Mouse (Mus musculus) liver, postnatal 0 days (tissue): ENCODE data around the gene Nfatc3. TPM values are rescaled to one million over a fixed set of nuclear protein-coding genes. Genes with fewer than 3 reads are reported as not detected.

Experiments
- ATAC-seq: fragments of 200-750 bp; cut with Nextera tagmentation; 2 replicates; pipeline ENCODE4 v1.8.0; 2017; ENCODE audit warnings: mild to moderate bottlenecking, moderate library complexity
- DNase-seq: peaks from one replicate; pipeline ENCODE4 v3.0.0-alpha.2; 2016
- H3K27ac ChIP-seq: fragments of 300-500 bp; sonication (generic); 2 replicates; pipeline ENCODE4 v1.5.1; 2014; ENCODE audit warnings: antibody characterized with exemption, moderate library complexity, mild to moderate bottlenecking, low read depth
- H3K27me3 ChIP-seq: fragments of 300-500 bp; sonication (generic); 2 replicates; pipeline ENCODE4 v1.6.1; 2014; ENCODE audit warnings: low read length, control low read depth, mixed read lengths; ENCODE audit not compliant: insufficient read depth
- H3K36me3 ChIP-seq: fragments of 300-500 bp; sonication (generic); replicated peaks from 2 replicates; pipeline ENCODE4 v1.6.1; 2014; ENCODE audit warnings: mild to moderate bottlenecking, control low read depth, low read length, moderate library complexity, mixed read lengths; ENCODE audit not compliant: insufficient read depth
- H3K4me1 ChIP-seq: fragments of 300-500 bp; sonication (generic); 2 replicates; pipeline ENCODE4 v1.6.1; 2014; ENCODE audit warnings: antibody characterized with exemption, mild to moderate bottlenecking, control low read depth; ENCODE audit not compliant: insufficient read depth
- H3K4me2 ChIP-seq: fragments of 300-500 bp; sonication (generic); 2 replicates; pipeline ENCODE4 v1.6.1; 2014; ENCODE audit warnings: low read depth, mild to moderate bottlenecking, low read length, moderate library complexity, mixed read lengths
- H3K4me3 ChIP-seq: fragments of 300-500 bp; sonication (generic); 2 replicates; pipeline ENCODE4 v1.5.1; 2014; ENCODE audit warnings: low read depth, low read length
- H3K9ac ChIP-seq: fragments of 300-500 bp; sonication (generic); replicated peaks from 2 replicates; pipeline ENCODE4 v1.6.1; 2014; ENCODE audit warnings: mild to moderate bottlenecking, moderate library complexity
- H3K9me3 ChIP-seq: fragments of 300-500 bp; sonication (generic); 2 replicates; pipeline ENCODE4 v1.6.1; 2016; ENCODE audit warnings: mild to moderate bottlenecking, control low read depth, low read length, mixed read lengths
- CTCF ChIP-seq: sonication (generic); IDR thresholded peaks from 2 replicates; pipeline ENCODE4 v1.5.1; 2016; ENCODE audit warnings: antibody characterized with exemption, low read depth
- EP300 ChIP-seq: IDR thresholded peaks from 2 replicates; pipeline ENCODE4 v1.6.1; 2016; ENCODE audit warnings: antibody characterized with exemption, low read depth, mild to moderate bottlenecking
- WGBS: fragments of 180-500 bp; shearing (Covaris S2); extraction: QIAGEN DNeasy Blood & Tissue Kit; methylation state at CpG from one replicate; pipeline ENCODE4 v1.1.7; 2014; ENCODE audit not compliant: insufficient replicate concordance; 5-methylcytosine and 5-hydroxymethylcytosine counted together
- polyA plus RNA-seq: library from polyadenylated mRNA; unstranded; fragments of >200 nt; fragmentation: Nextera tagmentation; extraction: Ambion mirVana; gene quantifications from 2 replicates; pipeline ENCODE4 v1.2.1, GENCODE M21; 2015

The Nfatc3 gene
- polyA plus RNA-seq, 1 experiment from 2014 or later: 2.3 TPM

- no peaks in the 10 kb centered on the region for H3K9me3 ChIP-seq
- no peak for ATAC-seq
- no peak overlapping the region for H3K9ac ChIP-seq
- H3K27ac ChIP-seq: no peak overlapping the region
- peaks cover 11% of the 10 kb centered on the region for H3K4me1 ChIP-seq
- H3K4me2 ChIP-seq: peak overlapping the region; percentile 99; the same call in 1 of the 2 replicates
- no peaks in the 10 kb centered on the region for H3K36me3 ChIP-seq
- TF ChIP-seq EP300 (no peak), CTCF (no peak; the same call in 1 of the 2 replicates)
- peaks cover 4% of the 10 kb centered on the region for H3K27me3 ChIP-seq
- no peak for DNase-seq
- WGBS: 23% methylated on average over 6 of the region's 6 CpGs
- H3K4me3 ChIP-seq: no peak overlapping the region
Observed at GRCm38 (mm10) chr8:106169934-106170480, 111.4 kb downstream of the Nfatc3 start.

- WGBS: 79% methylated on average over 3 of the region's 3 CpGs
- Histone ChIP-seq H3K27ac (no peak overlapping the region), H3K9me3 (no peaks in the 10 kb centered on the region), H3K36me3 (no peaks in the 10 kb centered on the region), H3K4me2 (no peak overlapping the region), H3K27me3 (no peaks in the 10 kb centered on the region), H3K4me1 (peaks cover 4% of the 10 kb centered on the region), H3K9ac (no peak overlapping the region), H3K4me3 (no peak overlapping the region)
- ATAC-seq (no peak), DNase-seq (no peak)
- no peak for TF ChIP-seq EP300
- TF ChIP-seq CTCF: no peak
Observed at GRCm38 (mm10) chr8:106173566-106173965, 114.9 kb downstream of the Nfatc3 start.

GRCm38 (mm10) chr8:106176891-106177290 is 118.3 kb downstream of the Nfatc3 start:
- ATAC-seq (no peak), DNase-seq (no peak)
- no peaks in the 10 kb centered on the region for H3K4me1 ChIP-seq
- no peak overlapping the region for H3K27ac ChIP-seq
- H3K36me3 ChIP-seq: no peaks in the 10 kb centered on the region
- no peaks in the 10 kb centered on the region for H3K27me3 ChIP-seq
- H3K4me3 ChIP-seq: no peak overlapping the region
- no peaks in the 10 kb centered on the region for H3K9me3 ChIP-seq
- no peak overlapping the region for H3K9ac ChIP-seq
- TF ChIP-seq CTCF: no peak
- TF ChIP-seq EP300: no peak
- 64% methylated on average over 1 of the region's 1 CpGs for WGBS
- no peak overlapping the region for H3K4me2 ChIP-seq

- Histone ChIP-seq H3K27me3 (no peaks in the 10 kb centered on the region), H3K4me3 (no peak overlapping the region), H3K4me2 (no peak overlapping the region), H3K27ac (no peak overlapping the region), H3K9ac (no peak overlapping the region), H3K36me3 (no peaks in the 10 kb centered on the region), H3K9me3 (no peaks in the 10 kb centered on the region), H3K4me1 (no peaks in the 10 kb centered on the region)
- DNase-seq (no peak), ATAC-seq (no peak)
- 79% methylated on average over 1 of the region's 1 CpGs for WGBS
- no peak for TF ChIP-seq CTCF
- TF ChIP-seq EP300: no peak
Observed at GRCm38 (mm10) chr8:106177594-106177993, 119.0 kb downstream of the Nfatc3 start.

- Histone ChIP-seq H3K27ac (no peak overlapping the region), H3K27me3 (no peaks in the 10 kb centered on the region), H3K9me3 (no peaks in the 10 kb centered on the region), H3K36me3 (no peaks in the 10 kb centered on the region), H3K9ac (no peak overlapping the region), H3K4me2 (no peak overlapping the region), H3K4me3 (no peak overlapping the region), H3K4me1 (no peaks in the 10 kb centered on the region)
- WGBS: 69% methylated on average over 2 of the region's 2 CpGs
- DNase-seq (no peak), ATAC-seq (no peak)
- TF ChIP-seq CTCF (no peak), EP300 (no peak)
Observed at GRCm38 (mm10) chr8:106178428-106178827, 119.8 kb downstream of the Nfatc3 start.

Other genes with a start within 250 kb of the Nfatc3 start
- 18.9 and 20.9 TPM in 2 replicates for gene Ranbp10, start 231.5 kb upstream of the Nfatc3 start, polyA plus RNA-seq
- not detected in 2 replicates for gene Tsnaxip1, start 231.1 kb upstream of the Nfatc3 start, polyA plus RNA-seq
- gene Cenpt, start 205.6 kb upstream of the Nfatc3 start, polyA plus RNA-seq: 8.9 and 9.0 TPM in 2 replicates
- gene Thap11, start 203.7 kb upstream of the Nfatc3 start, polyA plus RNA-seq: 19.6 and 21.5 TPM in 2 replicates
- 67.6 and 71.9 TPM in 2 replicates for gene Nutf2, start 198.3 kb upstream of the Nfatc3 start, polyA plus RNA-seq
- gene Edc4, start 178.0 kb upstream of the Nfatc3 start, polyA plus RNA-seq: 5.8 and 7.2 TPM in 2 replicates
- gene Nrn1l, start 165.3 kb upstream of the Nfatc3 start, polyA plus RNA-seq: not detected in 2 replicates
- 11.5 and 11.8 TPM in 2 replicates for gene Pskh1, start 158.4 kb upstream of the Nfatc3 start, polyA plus RNA-seq
- gene Ctrl, start 125.0 kb upstream of the Nfatc3 start, polyA plus RNA-seq: 0.16 and 0.31 TPM in 2 replicates
- gene Psmb10, start 120.4 kb upstream of the Nfatc3 start, polyA plus RNA-seq: 57.1 and 62.0 TPM in 2 replicates
- 322 and 346 TPM in 2 replicates for gene Lcat, start 115.5 kb upstream of the Nfatc3 start, polyA plus RNA-seq
- gene Slc12a4, start 92.7 kb upstream of the Nfatc3 start, polyA plus RNA-seq: 5.1 and 5.2 TPM in 2 replicates
- not detected in 2 replicates for gene Dpep3, start 79.4 kb upstream of the Nfatc3 start, polyA plus RNA-seq
- 8.2 and 9.5 TPM in 2 replicates for gene Dus2, start 67.5 kb upstream of the Nfatc3 start, polyA plus RNA-seq
- not detected in 2 replicates for gene Dpep2nb, start 52.9 kb upstream of the Nfatc3 start, polyA plus RNA-seq
- gene Ddx28, start 47.0 kb upstream of the Nfatc3 start, polyA plus RNA-seq: 13.0 and 14.7 TPM in 2 replicates
- gene Esrp2, start 78.1 kb downstream of the Nfatc3 start, polyA plus RNA-seq: 24.0 and 26.7 TPM in 2 replicates
- 7.2 and 7.7 TPM in 2 replicates for gene Pla2g15, start 91.6 kb downstream of the Nfatc3 start, polyA plus RNA-seq
- 2.6 and 3.2 TPM in 2 replicates for gene Slc7a6, start 110.0 kb downstream of the Nfatc3 start, polyA plus RNA-seq
- 12.1 and 12.5 TPM in 2 replicates for gene Slc7a6os, start 152.1 kb downstream of the Nfatc3 start, polyA plus RNA-seq
- gene Prmt7, start 152.1 kb downstream of the Nfatc3 start, polyA plus RNA-seq: 10.4 and 11.0 TPM in 2 replicates